ENCODE assay signal across 8 mouse cellular contexts in the genomic region with DNA sequence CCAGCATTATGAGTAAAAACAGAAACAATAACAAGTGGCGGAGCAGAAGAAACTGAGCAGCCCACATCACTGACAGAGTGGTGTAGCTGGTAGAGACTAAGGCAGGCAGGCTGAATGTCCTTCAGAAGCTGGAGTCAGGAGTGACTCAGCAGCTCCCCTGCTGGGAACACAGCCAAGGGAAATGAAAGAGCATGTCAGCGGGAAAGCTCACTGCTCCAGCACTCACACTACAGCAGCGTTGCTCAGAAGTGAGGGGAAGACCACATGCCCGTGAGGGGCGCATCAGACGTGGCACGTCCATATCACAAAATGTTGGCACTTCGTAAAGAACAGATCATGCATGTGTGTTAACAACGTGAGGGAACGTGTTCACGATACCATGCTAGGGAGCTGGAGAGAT. TPM values are rescaled to one million over a fixed set of nuclear protein-coding genes. Genes with fewer than 3 reads are reported as not detected.
A peak's percentile ranks its signal among the peaks of the same experiment; 100 is the strongest.
DNase-seq lines count a peak whose midpoint lies in the region; ATAC-seq and TF ChIP-seq lines count a peak whose summit lies in the region.

No protein-coding gene starts in this region.

- H3K36me3 ChIP-seq in G1E (replicated peaks) = no peaks in the 10 kb centered on the region
- no peaks in the 10 kb centered on the region for H3K36me3 ChIP-seq in hindbrain, embryonic 11.5 days (ENCODE audit: control insufficient read depth, insufficient read depth, low read length)

- H3K4me2 ChIP-seq in hindbrain, embryonic 11.5 days (replicated peaks; ENCODE audit: low read depth, low read length) = no peak overlapping the region

- no peaks in the 10 kb centered on the region for H3K9me3 ChIP-seq in G1E (replicated peaks)
- no peaks in the 10 kb centered on the region for H3K9me3 ChIP-seq in hindbrain, embryonic 11.5 days (ENCODE audit: control insufficient read depth, low read length)

- 33% methylated on average over 11 of the region's 11 CpGs for WGBS in hindbrain, embryonic 11.5 days

- H3K9ac ChIP-seq in hindbrain, embryonic 11.5 days (ENCODE audit: low read depth, low read length) = no peak overlapping the region

- DNase-seq in G1E (ENCODE audit: low spot score) = peak; percentile 75
- DNase-seq in cerebellum, adult 11-12 months = peak; percentile 72
- peak; percentile 80 to 95 for DNase-seq in frontal cortex, adult 2 months (ENCODE audit: extremely low spot score in 1 of 2, low spot score in 1 of 2)
- DNase-seq in hindbrain, embryonic 11.5 days (ENCODE audit: low spot score) = peak; percentile 62
- DNase-seq in layer of hippocampus, postnatal 14 days (ENCODE audit: low spot score in 2 of 2) = peak; percentile 73 to 85
- DNase-seq in lung, postnatal 10 days = peak; percentile 89
- peak; percentile 23 for DNase-seq in retina, adult 2 months (ENCODE audit: low read depth, low spot score)
- peak; percentile 40 to 47 for DNase-seq in thymus, postnatal 36 days

- no peak overlapping the region for H3K27ac ChIP-seq in hindbrain, embryonic 11.5 days (ENCODE audit: low read depth, low read length)

- 0 out of 2 replicates have a peak, but pooled peaks have one; percentile 13 for TF ChIP-seq CTCF in G1E (IDR thresholded peaks at IDR 0.05; ENCODE audit: low read depth, low read length)

- peaks cover 8% of the 10 kb centered on the region for H3K27me3 ChIP-seq in G1E (ENCODE audit: insufficient read depth, low read length)
- H3K27me3 ChIP-seq in hindbrain, embryonic 11.5 days (ENCODE audit: control insufficient read depth, insufficient read depth, low read length) = peaks cover 6% of the 10 kb centered on the region

- peak overlapping the region; percentile 25; the same call in 1 of the 2 replicates for H3K4me3 ChIP-seq in G1E (ENCODE audit: low read depth, low read length)
- H3K4me3 ChIP-seq in hindbrain, embryonic 11.5 days (ENCODE audit: low read depth, low read length) = no peak overlapping the region

- ATAC-seq in G1E (ENCODE audit: extremely low read depth, insufficient number of reproducible peaks, low FRiP score, poor library complexity, severe bottlenecking) = peak; percentile 79
- ATAC-seq in hindbrain, embryonic 11.5 days (ENCODE audit: low FRiP score) = peak; percentile 23; the same call in 1 of the 2 replicates

- H3K4me1 ChIP-seq in G1E (ENCODE audit: insufficient read depth, low read depth, low read length) = peaks cover 45% of the 10 kb centered on the region
- no peaks in the 10 kb centered on the region; the same call in 1 of the 2 replicates for H3K4me1 ChIP-seq in hindbrain, embryonic 11.5 days (replicated peaks; ENCODE audit: control insufficient read depth, insufficient read depth, low read length)

RNA-seq across cellular contexts. Expression of a gene that starts 3.7 kb away (rescaled TPM):
- total RNA-seq in G1E (2014; fragmentation: Nextera tagmentation) (22.9 and 25.2 TPM in 2 replicates), G1E (2017) (13.3 and 16.2 TPM in 2 replicates)
- 9.7 and 10.5 TPM in 2 replicates for polyA plus RNA-seq in G1E (2012)
- 5.0 and 5.7 TPM in 2 replicates for polyA plus RNA-seq in frontal cortex, adult 2 months (2012; rRNA removed)
- 3.2 and 3.9 TPM in 2 replicates for polyA plus RNA-seq in hindbrain, embryonic 11.5 days (2014; fragmentation: Nextera tagmentation; extraction: Ambion mirVana)
- 10 to 100 TPM in 1 of 2 experiments, 1 to 10 TPM in 1; 8.8 to 10.3 TPM for total RNA-seq in layer of hippocampus, postnatal 14 days (2021)

Comparison
In these comparisons a context has a peak if more than half of its experiments do, and no peak if none do; other contexts are left out.
1. DNase-seq: peak in every context shown above with its lines; median percentile 89 in lung, postnatal 10 days; 88 in frontal cortex, adult 2 months; 79 in layer of hippocampus, postnatal 14 days; 75 in G1E; 72 in cerebellum, adult 11-12 months; 62 in hindbrain, embryonic 11.5 days; 44 in thymus, postnatal 36 days; 23 in retina, adult 2 months.